Mouse (Mus musculus) liver, embryonic 11.5 days (tissue): Measurements from ENCODE around the gene Rbm48. TPM values are rescaled to one million over a fixed set of nuclear protein-coding genes. Genes with fewer than 3 reads are reported as not detected.

Experiments
- ATAC-seq: fragments of 200-750 bp; cut with Nextera tagmentation; replicated peaks from 2 replicates; pipeline ENCODE4 v1.8.0; 2017; ENCODE audit warnings: moderate number of reproducible peaks, mild to moderate bottlenecking, moderate TSS enrichment, moderate library complexity; ENCODE audit not compliant: low FRiP score
- DNase-seq: peaks from one replicate; pipeline ENCODE4 v3.0.0-alpha.2; 2017; ENCODE audit warnings: low spot score
- H3K27ac ChIP-seq: fragments of 300-500 bp; sonication (generic); 2 replicates; pipeline ENCODE4 v1.5.1; 2014; ENCODE audit warnings: mild to moderate bottlenecking, low read depth, low read length, control low read depth
- H3K27me3 ChIP-seq: fragments of 300-500 bp; sonication (generic); replicated peaks from 2 replicates; pipeline ENCODE4 v1.6.1; 2014; ENCODE audit warnings: low read length, mixed read lengths; ENCODE audit not compliant: control insufficient read depth, insufficient read depth
- H3K36me3 ChIP-seq: fragments of 300-500 bp; sonication (generic); 2 replicates; pipeline ENCODE4 v1.6.1; 2014; ENCODE audit warnings: mild to moderate bottlenecking, low read length, moderate library complexity, mixed read lengths; ENCODE audit not compliant: control insufficient read depth, insufficient read depth
- H3K4me1 ChIP-seq: fragments of 300-500 bp; sonication (generic); replicated peaks from 2 replicates; pipeline ENCODE4 v1.6.1; 2014; ENCODE audit warnings: low read length, mixed read lengths; ENCODE audit not compliant: control insufficient read depth, insufficient read depth
- H3K4me2 ChIP-seq: fragments of 300-500 bp; sonication (generic); 2 replicates; pipeline ENCODE4 v1.6.1; 2014; ENCODE audit warnings: mild to moderate bottlenecking, control low read depth, moderate library complexity
- H3K4me3 ChIP-seq: fragments of 300-500 bp; sonication (generic); 2 replicates; pipeline ENCODE4 v1.5.1; 2014; ENCODE audit warnings: low read depth, low read length, control low read depth
- H3K9ac ChIP-seq: fragments of 300-500 bp; sonication (generic); 2 replicates; pipeline ENCODE4 v1.6.1; 2014; ENCODE audit warnings: low read depth, low read length, control low read depth
- H3K9me3 ChIP-seq: fragments of 300-500 bp; sonication (generic); 2 replicates; pipeline ENCODE4 v1.6.1; 2016; ENCODE audit warnings: low read length, inconsistent platforms, mixed read lengths; ENCODE audit not compliant: control insufficient read depth
- WGBS: fragments of 180-500 bp; shearing (Covaris S2); extraction: QIAGEN DNeasy Blood & Tissue Kit; methylation state at CpG from one replicate; pipeline ENCODE4 v1.1.7; 2014; 5-methylcytosine and 5-hydroxymethylcytosine counted together
- polyA plus RNA-seq: library from polyadenylated mRNA; unstranded; fragments of >200 nt; fragmentation: Nextera tagmentation; extraction: Ambion mirVana; gene quantifications from 2 replicates; pipeline ENCODE4 v1.2.1, GENCODE M21; 2014

Gene Rbm48
- polyA plus RNA-seq, result 12.7 and 13.0 TPM in 2 replicates

DNA sequence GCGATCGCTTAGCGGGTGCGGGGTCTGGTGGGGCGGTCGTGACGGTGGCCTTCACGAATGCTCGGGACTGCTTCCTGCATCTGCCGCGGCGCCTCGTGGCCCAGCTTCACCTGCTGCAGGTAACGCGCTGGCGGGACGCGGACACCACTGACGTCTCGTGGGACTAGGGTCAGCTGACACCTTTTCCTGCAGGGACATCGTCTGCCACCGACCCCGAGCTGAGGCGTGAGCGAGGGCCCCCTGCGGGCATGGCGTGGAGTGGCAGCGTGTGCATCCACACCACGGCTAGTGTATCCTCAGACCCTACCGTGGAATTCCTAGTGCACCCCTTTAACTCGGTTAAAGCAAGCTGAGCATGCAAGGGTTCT is at the start of gene Rbm48:
Rbm48 (minus strand) TSS at position 187 of the 368 bp plus-strand sequence.
- DNase-seq (peak; percentile 77), ATAC-seq (peak; percentile 80)
- WGBS, result under 1% methylated on average over 31 of the region's 31 CpGs
- peak within 1 kb of the TSS; percentile 57 for H3K27ac ChIP-seq
- peaks cover 3% of the 10 kb centered on the region for H3K36me3 ChIP-seq
- H3K4me1 ChIP-seq, result peaks cover 7% of the 10 kb centered on the region
- H3K9ac ChIP-seq, result peak within 1 kb of the TSS; percentile 75
- H3K9me3 ChIP-seq, result no peaks in the 10 kb centered on the region
- H3K4me3 ChIP-seq, result peak within 1 kb of the TSS; percentile 71
- H3K4me2 ChIP-seq, result peak within 1 kb of the TSS; percentile 77
- no peaks in the 10 kb centered on the region for H3K27me3 ChIP-seq

DNA sequence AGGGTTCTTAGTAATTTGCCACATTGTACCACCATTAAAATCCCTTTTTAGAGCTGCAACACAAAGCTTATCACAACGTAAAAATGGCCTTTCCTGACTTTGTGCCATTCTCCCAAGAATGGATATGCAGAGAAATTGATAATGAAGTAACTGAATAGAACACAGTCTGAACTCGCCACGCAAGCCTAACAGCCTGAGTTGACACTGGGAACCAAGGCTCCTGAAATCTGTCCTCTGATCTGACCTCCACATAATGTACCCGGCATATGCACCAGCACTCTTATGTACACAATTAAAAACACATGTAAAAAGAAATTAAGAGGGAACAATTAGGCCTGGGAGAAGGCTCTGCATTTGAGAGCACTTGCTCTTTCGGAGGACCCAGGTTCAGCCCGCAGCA is 48.9 kb upstream of the Rbm48 start:
- no peaks in the 10 kb centered on the region for H3K27me3 ChIP-seq
- H3K27ac ChIP-seq, result no peak overlapping the region
- peaks cover 7% of the 10 kb centered on the region for H3K4me1 ChIP-seq
- DNase-seq, result no peak
- peak overlapping the region; percentile 35 for H3K4me2 ChIP-seq
- H3K9ac ChIP-seq, result no peak overlapping the region
- H3K4me3 ChIP-seq, result no peak overlapping the region
- WGBS, result 81% methylated on average over 6 of the region's 6 CpGs
- no peaks in the 10 kb centered on the region for H3K9me3 ChIP-seq
- no peak for ATAC-seq
- H3K36me3 ChIP-seq, result peaks cover 21% of the 10 kb centered on the region

DNA sequence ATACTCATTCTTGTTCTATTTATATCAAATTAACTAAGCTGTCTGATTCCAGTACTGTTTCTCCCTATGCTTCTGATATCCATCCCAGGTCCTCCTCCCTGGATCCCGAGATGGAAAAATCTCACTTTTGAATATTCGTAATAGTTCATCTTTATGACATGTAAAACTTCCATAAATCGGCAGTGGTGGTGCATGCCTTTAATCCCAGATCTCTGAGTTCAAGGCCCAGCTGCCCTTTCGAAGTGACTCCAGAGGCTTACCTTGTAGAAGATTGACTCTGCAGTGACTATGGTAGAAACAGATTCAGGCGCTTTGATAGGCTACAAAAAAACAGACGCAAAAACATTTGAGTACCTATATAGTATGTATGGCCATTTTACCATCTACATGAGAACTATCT is 48.2 kb upstream of the Rbm48 start:
- 90% methylated on average over 6 of the region's 6 CpGs for WGBS
- Histone ChIP-seq H3K36me3 (peaks cover 22% of the 10 kb centered on the region), H3K4me3 (no peak overlapping the region), H3K9me3 (no peaks in the 10 kb centered on the region), H3K4me1 (peaks cover 7% of the 10 kb centered on the region), H3K4me2 (no peak overlapping the region), H3K27ac (no peak overlapping the region), H3K9ac (no peak overlapping the region), H3K27me3 (no peaks in the 10 kb centered on the region)
- DNase-seq (no peak), ATAC-seq (no peak)

DNA sequence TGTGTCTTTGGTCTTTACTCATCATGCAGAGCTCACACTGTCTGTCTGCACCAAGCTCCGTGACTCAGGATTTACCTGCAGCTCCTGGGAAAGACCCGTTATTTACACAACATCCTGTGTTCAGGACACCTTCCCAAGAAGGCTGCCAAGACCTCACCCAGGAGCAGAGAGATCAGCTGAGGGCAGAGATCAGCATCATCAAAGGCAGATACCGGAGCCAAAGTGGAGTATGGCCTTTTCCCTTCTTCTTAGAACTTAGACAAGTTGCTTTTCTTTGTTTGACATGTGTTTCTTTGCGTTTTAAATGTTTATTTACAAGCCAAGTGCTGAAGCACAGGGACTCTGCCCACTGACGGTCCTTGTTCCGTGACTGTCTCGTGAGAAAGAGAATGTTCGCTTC is 38.9 kb upstream of the Rbm48 start:
- WGBS, result 76% methylated on average over 8 of the region's 8 CpGs
- DNase-seq (no peak), ATAC-seq (no peak)
- Histone ChIP-seq H3K27ac (no peak overlapping the region), H3K4me2 (no peak overlapping the region), H3K4me1 (peaks cover 2% of the 10 kb centered on the region; the same call in 1 of the 2 replicates), H3K9ac (no peak overlapping the region), H3K4me3 (no peak overlapping the region), H3K27me3 (no peaks in the 10 kb centered on the region), H3K9me3 (no peaks in the 10 kb centered on the region), H3K36me3 (peaks cover 8% of the 10 kb centered on the region)

DNA sequence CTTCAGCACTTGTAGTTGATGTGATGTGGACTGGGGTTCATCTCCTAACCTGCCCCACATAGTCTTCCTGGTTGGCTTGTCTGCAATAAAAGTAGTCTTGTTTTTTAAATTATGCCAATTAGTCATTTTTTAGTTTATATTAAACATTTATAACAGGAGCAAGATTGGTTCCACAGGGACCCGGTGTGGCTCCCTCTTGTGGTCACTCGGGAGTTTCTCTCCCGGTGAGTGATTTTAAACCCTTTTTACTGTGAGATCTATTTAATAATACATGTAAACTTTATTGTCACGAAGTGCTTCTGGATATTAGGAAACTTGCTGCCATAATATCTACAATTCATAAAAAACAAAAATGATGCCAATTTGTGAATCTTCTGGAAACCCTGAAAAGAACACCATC is 37.6 kb upstream of the Rbm48 start:
- H3K4me2 ChIP-seq, result no peak overlapping the region
- H3K9ac ChIP-seq, result no peak overlapping the region
- H3K4me1 ChIP-seq, result peaks cover 2% of the 10 kb centered on the region; the same call in 1 of the 2 replicates
- H3K36me3 ChIP-seq, result peaks cover 7% of the 10 kb centered on the region
- 62% methylated on average over 4 of the region's 4 CpGs for WGBS
- no peak overlapping the region for H3K4me3 ChIP-seq
- ATAC-seq, result no peak
- H3K27ac ChIP-seq, result no peak overlapping the region
- DNase-seq, result no peak
- no peaks in the 10 kb centered on the region for H3K9me3 ChIP-seq
- H3K27me3 ChIP-seq, result no peaks in the 10 kb centered on the region

DNA sequence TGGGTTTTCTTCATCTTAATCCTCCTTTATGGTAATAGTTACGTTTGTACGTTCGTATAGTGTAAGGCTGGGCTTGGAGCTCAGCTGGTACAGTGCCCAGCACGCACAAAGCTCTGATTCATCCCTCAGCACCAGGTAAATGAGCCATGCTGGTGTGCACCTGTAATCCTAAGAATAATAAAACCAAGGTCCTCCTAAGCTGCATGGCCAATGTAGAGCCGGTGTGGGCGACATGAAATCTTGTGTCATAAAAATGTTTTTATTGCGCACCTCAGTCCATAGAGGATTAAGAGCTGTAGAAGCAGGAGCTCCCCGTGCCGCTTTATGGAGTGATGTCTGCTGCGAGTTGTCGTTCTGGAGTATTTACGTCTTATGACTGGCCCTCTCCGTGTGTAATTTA is 36.9 kb upstream of the Rbm48 start:
- H3K4me1 ChIP-seq, result peaks cover 2% of the 10 kb centered on the region; the same call in 1 of the 2 replicates
- H3K36me3 ChIP-seq, result peaks cover 7% of the 10 kb centered on the region
- H3K4me2 ChIP-seq, result no peak overlapping the region
- no peak overlapping the region for H3K9ac ChIP-seq
- H3K4me3 ChIP-seq, result no peak overlapping the region
- H3K9me3 ChIP-seq, result no peaks in the 10 kb centered on the region
- no peaks in the 10 kb centered on the region for H3K27me3 ChIP-seq
- WGBS, result 95% methylated on average over 13 of the region's 13 CpGs
- no peak overlapping the region for H3K27ac ChIP-seq
- no peak for DNase-seq
- no peak for ATAC-seq

DNA sequence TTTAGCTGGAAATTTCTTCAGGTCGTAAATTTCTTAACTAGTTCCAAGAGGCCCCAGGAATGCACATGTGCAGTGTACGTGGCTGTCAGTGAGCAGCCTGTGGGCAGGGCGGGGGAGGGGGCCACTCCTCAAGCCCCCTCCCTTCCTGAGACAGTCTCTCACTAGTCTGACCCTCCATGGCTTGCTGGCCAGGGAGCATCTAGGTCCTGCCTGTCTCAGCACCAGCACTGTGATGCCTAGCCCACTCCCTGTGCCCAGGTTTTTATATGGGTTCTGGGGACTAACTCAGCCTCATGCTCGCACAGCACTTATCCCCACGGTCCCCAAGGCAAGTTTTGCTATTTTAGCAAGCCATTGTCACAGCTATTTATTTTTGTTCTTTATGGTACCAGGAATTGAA is 35.9 kb upstream of the Rbm48 start:
- Histone ChIP-seq H3K4me3 (no peak overlapping the region), H3K9me3 (no peaks in the 10 kb centered on the region), H3K27me3 (no peaks in the 10 kb centered on the region), H3K4me1 (peaks cover 2% of the 10 kb centered on the region; the same call in 1 of the 2 replicates), H3K9ac (no peak overlapping the region), H3K27ac (no peak overlapping the region), H3K36me3 (peaks cover 7% of the 10 kb centered on the region), H3K4me2 (no peak overlapping the region)
- no peak; the same call in 1 of the 2 replicates for ATAC-seq
- DNase-seq, result no peak
- WGBS, result 77% methylated on average over 5 of the region's 5 CpGs

DNA sequence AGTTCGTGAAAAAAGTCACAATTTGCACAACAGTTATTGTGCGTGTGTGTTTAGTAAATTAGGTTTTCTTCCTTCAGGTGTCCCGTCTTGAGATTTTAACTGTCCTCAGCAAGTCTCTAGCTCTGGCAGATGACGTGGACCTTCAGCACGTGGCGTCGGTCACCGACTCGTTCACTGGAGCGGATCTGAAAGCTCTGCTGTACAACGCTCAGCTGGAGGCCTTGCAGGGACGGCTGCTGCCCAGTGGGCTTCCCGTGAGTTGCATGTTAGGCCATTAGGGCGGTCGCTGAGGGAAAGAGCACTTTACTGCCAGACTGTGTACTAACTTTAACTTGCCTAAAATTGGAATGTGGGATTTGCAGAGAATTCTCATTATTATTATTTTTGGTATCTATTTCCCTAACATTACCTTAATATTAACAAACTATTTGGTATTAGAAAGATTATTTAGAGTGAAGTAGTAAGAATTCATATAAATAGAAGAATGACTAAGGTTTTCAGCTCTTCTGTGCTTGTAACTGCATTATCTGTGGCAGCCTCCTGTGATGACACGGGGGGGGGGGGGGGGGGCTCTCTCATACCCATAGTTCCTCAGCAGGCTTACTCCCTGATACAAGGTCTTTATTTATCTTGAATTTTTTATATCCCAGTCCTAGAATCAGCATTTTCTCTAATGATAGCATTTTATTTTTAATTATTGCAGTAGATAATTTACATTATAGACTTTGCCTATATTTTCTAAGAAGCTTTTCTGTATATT is 35.3 kb upstream of the Rbm48 start:
- H3K4me3 ChIP-seq, result no peak overlapping the region
- no peak for DNase-seq
- no peaks in the 10 kb centered on the region for H3K27me3 ChIP-seq
- peaks cover 2% of the 10 kb centered on the region; the same call in 1 of the 2 replicates for H3K4me1 ChIP-seq
- no peaks in the 10 kb centered on the region for H3K9me3 ChIP-seq
- ATAC-seq, result peak; percentile 68
- H3K4me2 ChIP-seq, result no peak overlapping the region
- no peak overlapping the region for H3K9ac ChIP-seq
- H3K27ac ChIP-seq, result no peak overlapping the region
- H3K36me3 ChIP-seq, result peaks cover 7% of the 10 kb centered on the region
- 78% methylated on average over 16 of the region's 16 CpGs for WGBS

DNA sequence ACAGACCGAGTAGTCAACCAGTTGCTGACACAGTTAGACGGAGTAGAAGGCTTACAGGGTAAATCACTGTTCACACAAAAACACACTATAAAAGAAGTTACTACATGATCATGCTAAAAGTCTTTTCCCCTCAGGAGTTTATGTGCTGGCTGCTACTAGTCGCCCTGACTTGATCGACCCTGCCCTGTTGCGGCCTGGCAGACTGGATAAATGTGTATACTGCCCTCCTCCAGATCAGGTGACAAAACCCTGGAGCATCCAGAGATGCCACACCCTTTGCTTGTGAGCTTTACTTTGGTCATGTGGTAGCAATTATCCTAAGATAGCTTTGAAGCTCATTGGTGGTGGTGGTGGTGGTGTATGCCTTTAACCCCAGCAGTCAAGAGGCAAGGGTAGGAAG is 33.7 kb upstream of the Rbm48 start:
- no peak for ATAC-seq
- H3K27ac ChIP-seq, result no peak overlapping the region
- peaks cover 5% of the 10 kb centered on the region for H3K36me3 ChIP-seq
- no peaks in the 10 kb centered on the region for H3K27me3 ChIP-seq
- DNase-seq, result no peak
- no peaks in the 10 kb centered on the region for H3K9me3 ChIP-seq
- no peak overlapping the region for H3K4me2 ChIP-seq
- H3K4me3 ChIP-seq, result no peak overlapping the region
- WGBS, result 85% methylated on average over 5 of the region's 5 CpGs
- no peak overlapping the region for H3K9ac ChIP-seq
- H3K4me1 ChIP-seq, result peaks cover 2% of the 10 kb centered on the region; the same call in 1 of the 2 replicates
